Mouse (Mus musculus) neural tube, embryonic 14.5 days (tissue): Measurements from ENCODE around the gene Slc7a15. TPM values are rescaled to one million over a fixed set of nuclear protein-coding genes. Genes with fewer than 3 reads are reported as not detected.

Experiments
- ATAC-seq: fragments of 200-750 bp; cut with Nextera tagmentation; 2 replicates; pipeline ENCODE4 v1.8.0; 2017; ENCODE audit warnings: low read depth, mild to moderate bottlenecking, moderate TSS enrichment, moderate library complexity
- H3K27ac ChIP-seq: fragments of 300-500 bp; sonication (generic); 2 replicates; pipeline ENCODE4 v1.5.1; 2014; ENCODE audit warnings: low read depth, mild to moderate bottlenecking, control low read depth, low read length, moderate library complexity, mixed read lengths
- H3K27me3 ChIP-seq: fragments of 300-500 bp; sonication (generic); 2 replicates; pipeline ENCODE4 v1.6.1; 2014; ENCODE audit warnings: low read length; ENCODE audit not compliant: control insufficient read depth, insufficient read depth
- H3K36me3 ChIP-seq: fragments of 300-500 bp; sonication (generic); 2 replicates; pipeline ENCODE4 v1.6.1; 2014; ENCODE audit warnings: low read length, mixed read lengths; ENCODE audit not compliant: control insufficient read depth, insufficient read depth
- H3K4me1 ChIP-seq: fragments of 300-500 bp; sonication (generic); 2 replicates; pipeline ENCODE4 v1.6.1; 2014; ENCODE audit warnings: low read length; ENCODE audit not compliant: control insufficient read depth, insufficient read depth
- H3K4me2 ChIP-seq: fragments of 300-500 bp; sonication (generic); 2 replicates; pipeline ENCODE4 v1.6.1; 2014; ENCODE audit warnings: mild to moderate bottlenecking, low read depth, low read length, control low read depth
- H3K4me3 ChIP-seq: fragments of 300-500 bp; sonication (generic); 2 replicates; pipeline ENCODE4 v1.5.1; 2014; ENCODE audit warnings: low read depth, low read length, control low read depth, mixed read lengths
- H3K9ac ChIP-seq: fragments of 300-500 bp; sonication (generic); replicated peaks from 2 replicates; pipeline ENCODE4 v1.6.1; 2014; ENCODE audit warnings: low read depth, mild to moderate bottlenecking, control low read depth, low read length, mixed read lengths
- H3K9me3 ChIP-seq: fragments of 300-500 bp; sonication (generic); 2 replicates; pipeline ENCODE4 v1.6.1; 2016; ENCODE audit warnings: low read length; ENCODE audit not compliant: control insufficient read depth
- WGBS: fragments of 180-500 bp; shearing (Covaris S2); extraction: QIAGEN DNeasy Blood & Tissue Kit; methylation state at CpG from one replicate; pipeline ENCODE4 v1.1.7; 2014; 5-methylcytosine and 5-hydroxymethylcytosine counted together
- polyA plus RNA-seq: library from polyadenylated mRNA; unstranded; fragments of >200 nt; fragmentation: Nextera tagmentation; extraction: Ambion mirVana; gene quantifications from 2 replicates; pipeline ENCODE4 v1.2.1, GENCODE M21; 2014

Gene Slc7a15
- polyA plus RNA-seq, 1 experiment from 2014 or later: not detected

GRCm38 (mm10) chr12:8524062-8524461 lies 74.8 kb downstream of the Slc7a15 start:
- Histone ChIP-seq H3K36me3 (no peaks in the 10 kb centered on the region), H3K4me2 (no peak overlapping the region), H3K4me3 (no peak overlapping the region), H3K9ac (no peak overlapping the region), H3K27ac (no peak overlapping the region), H3K4me1 (no peaks in the 10 kb centered on the region), H3K9me3 (no peaks in the 10 kb centered on the region), H3K27me3 (no peaks in the 10 kb centered on the region)
- no peak for ATAC-seq
- WGBS: 45% methylated on average over 5 of the region's 5 CpGs

- 77% methylated on average over 2 of the region's 2 CpGs for WGBS
Observed at GRCm38 (mm10) chr12:8522711-8523110, 76.2 kb downstream of the Slc7a15 start.

GRCm38 (mm10) chr12:8521375-8522047 lies 77.4 kb downstream of the Slc7a15 start:
- no peak overlapping the region for H3K9ac ChIP-seq
- ATAC-seq: peak; percentile 30; the same call in 1 of the 2 replicates
- no peak overlapping the region for H3K4me2 ChIP-seq
- H3K4me1 ChIP-seq: no peaks in the 10 kb centered on the region
- no peaks in the 10 kb centered on the region for H3K27me3 ChIP-seq
- no peak overlapping the region for H3K4me3 ChIP-seq
- no peaks in the 10 kb centered on the region for H3K36me3 ChIP-seq
- no peak overlapping the region for H3K27ac ChIP-seq
- whole genome bisulfite sequencing: 73% methylated on average over 11 of the region's 12 CpGs
- no peaks in the 10 kb centered on the region for H3K9me3 ChIP-seq

More at GRCm38 (mm10) chr12:8522711-8523110, 76.2 kb downstream of the Slc7a15 start:
- Histone ChIP-seq H3K4me2 (no peak overlapping the region), H3K27ac (no peak overlapping the region), H3K27me3 (no peaks in the 10 kb centered on the region), H3K4me3 (no peak overlapping the region), H3K9ac (no peak overlapping the region), H3K4me1 (no peaks in the 10 kb centered on the region), H3K9me3 (no peaks in the 10 kb centered on the region), H3K36me3 (no peaks in the 10 kb centered on the region)
- no peak for ATAC-seq

- H3K9me3 ChIP-seq: no peaks in the 10 kb centered on the region
- H3K4me2 ChIP-seq: no peak overlapping the region
- H3K9ac ChIP-seq: no peak overlapping the region
- H3K27ac ChIP-seq: no peak overlapping the region
- H3K4me3 ChIP-seq: no peak overlapping the region
- no peak for ATAC-seq
- no peaks in the 10 kb centered on the region for H3K4me1 ChIP-seq
- 65% methylated on average over 12 of the region's 12 CpGs for WGBS
- H3K27me3 ChIP-seq: no peaks in the 10 kb centered on the region
- no peaks in the 10 kb centered on the region for H3K36me3 ChIP-seq
Observed at GRCm38 (mm10) chr12:8519431-8520160, 79.3 kb downstream of the Slc7a15 start.

GRCm38 (mm10) chr12:8511037-8511882 lies 87.6 kb downstream of the Slc7a15 start:
- Histone ChIP-seq H3K9ac (no peak overlapping the region), H3K4me3 (no peak overlapping the region), H3K36me3 (no peaks in the 10 kb centered on the region), H3K4me2 (no peak overlapping the region), H3K9me3 (no peaks in the 10 kb centered on the region), H3K27me3 (no peaks in the 10 kb centered on the region), H3K27ac (no peak overlapping the region), H3K4me1 (no peaks in the 10 kb centered on the region)
- WGBS: 63% methylated on average over 18 of the region's 18 CpGs
- no peak for ATAC-seq

- Histone ChIP-seq H3K9me3 (no peaks in the 10 kb centered on the region), H3K36me3 (no peaks in the 10 kb centered on the region), H3K9ac (no peak overlapping the region), H3K27ac (no peak overlapping the region), H3K4me3 (no peak overlapping the region), H3K27me3 (no peaks in the 10 kb centered on the region), H3K4me1 (no peaks in the 10 kb centered on the region), H3K4me2 (no peak overlapping the region)
- WGBS: 49% methylated on average over 6 of the region's 6 CpGs
- ATAC-seq: no peak
Observed at GRCm38 (mm10) chr12:8510317-8510988, 88.4 kb downstream of the Slc7a15 start.

- 66% methylated on average over 5 of the region's 5 CpGs for WGBS
- H3K9ac ChIP-seq: no peak overlapping the region
- no peak for ATAC-seq
- no peak overlapping the region for H3K4me3 ChIP-seq
- no peaks in the 10 kb centered on the region for H3K36me3 ChIP-seq
- no peak overlapping the region for H3K27ac ChIP-seq
- no peak overlapping the region for H3K4me2 ChIP-seq
- H3K9me3 ChIP-seq: no peaks in the 10 kb centered on the region
- H3K27me3 ChIP-seq: no peaks in the 10 kb centered on the region
- no peaks in the 10 kb centered on the region for H3K4me1 ChIP-seq
Observed at GRCm38 (mm10) chr12:8509693-8510092, 89.2 kb downstream of the Slc7a15 start.

- H3K36me3 ChIP-seq: no peaks in the 10 kb centered on the region
- 79% methylated on average over 9 of the region's 9 CpGs for WGBS
- no peaks in the 10 kb centered on the region for H3K9me3 ChIP-seq
- H3K4me1 ChIP-seq: no peaks in the 10 kb centered on the region
- no peak overlapping the region for H3K9ac ChIP-seq
- no peak for ATAC-seq
- H3K27me3 ChIP-seq: no peaks in the 10 kb centered on the region
- no peak overlapping the region for H3K4me3 ChIP-seq
- H3K27ac ChIP-seq: no peak overlapping the region
- no peak overlapping the region for H3K4me2 ChIP-seq
Observed at GRCm38 (mm10) chr12:8506954-8507707, 91.7 kb downstream of the Slc7a15 start.
